Mouse (Mus musculus) liver, adult 2 months (tissue): ENCODE data around the gene Rmnd1. TPM values are rescaled to one million over a fixed set of nuclear protein-coding genes. Genes with fewer than 3 reads are reported as not detected.

Source experiments
- DNase-seq: peaks from one replicate; pipeline ENCODE4 v3.0.0-alpha.2; 2011; ENCODE audit warnings: low read depth, low spot score; ENCODE audit errors: extremely low read depth
- H3K27ac ChIP-seq: fragments of 200-500 bp; replicated peaks from 2 replicates; pipeline ENCODE4 v1.5.1; 2012; ENCODE audit warnings: low read depth, mild to moderate bottlenecking, control low read depth, inconsistent platforms, low read length; ENCODE audit not compliant: insufficient read depth
- H3K27me3 ChIP-seq: fragments of 200-500 bp; 2 replicates; pipeline ENCODE4 v1.6.1; 2012; ENCODE audit warnings: mild to moderate bottlenecking, moderate library complexity, low read length, inconsistent platforms; ENCODE audit not compliant: control insufficient read depth, insufficient read depth
- H3K36me3 ChIP-seq: fragments of 200-500 bp; 2 replicates; pipeline ENCODE4 v1.6.1; 2012; ENCODE audit warnings: low read length, inconsistent platforms; ENCODE audit not compliant: control insufficient read depth, insufficient read depth
- H3K4me1 ChIP-seq: fragments of 200-500 bp; 2 replicates; pipeline ENCODE4 v1.6.1; 2011; ENCODE audit warnings: low read length; ENCODE audit not compliant: control insufficient read depth, insufficient read depth
- H3K4me3 ChIP-seq: fragments of 200-500 bp; 2 replicates; pipeline ENCODE4 v1.5.1; 2011; ENCODE audit warnings: low read depth, mild to moderate bottlenecking, control low read depth, low read length, moderate library complexity; ENCODE audit not compliant: insufficient read depth
- H3K79me2 ChIP-seq: fragments of 200-500 bp; 2 replicates; pipeline ENCODE4 v1.6.1; 2012; ENCODE audit warnings: inconsistent platforms, mild to moderate bottlenecking, low read length, moderate library complexity; ENCODE audit not compliant: control insufficient read depth, insufficient read depth
- H3K9ac ChIP-seq: fragments of 200-500 bp; 2 replicates; pipeline ENCODE4 v1.6.1; 2012; ENCODE audit warnings: low read depth, mild to moderate bottlenecking, control low read depth, inconsistent platforms, low read length
- CTCF ChIP-seq: fragments of 200-500 bp; IDR thresholded peaks from 2 replicates; pipeline ENCODE4 v1.5.1; 2011; ENCODE audit warnings: low read depth, low read length, control low read depth
- POLR2A ChIP-seq: fragments of 200-500 bp; IDR thresholded peaks from 2 replicates; pipeline ENCODE4 v1.6.1; 2011; ENCODE audit warnings: low read length, control low read depth; ENCODE audit not compliant: insufficient read depth; ENCODE audit errors: extremely low read depth
- WGBS: fragments of 180-500 bp; shearing (Covaris S2); methylation state at CpG from one replicate; pipeline ENCODE4 v1.1.7; 2018; 5-methylcytosine and 5-hydroxymethylcytosine counted together
- polyA plus RNA-seq: library from polyadenylated mRNA; depleted of rRNA; stranded (reverse); fragments of >200 nt; gene quantifications from 2 replicates; pipeline ENCODE4 v1.2.3, GENCODE M21; 2012; rRNA removed
- total RNA-seq: library from RNA; depleted of rRNA; stranded (reverse); fragments of >200 nt; gene quantifications from 2 replicates; pipeline ENCODE4 v1.2.3, GENCODE M21; 2014; rRNA removed

Gene Rmnd1
- total RNA-seq (35.2 and 43.1 TPM in 2 replicates), polyA plus RNA-seq (33.7 and 35.7 TPM in 2 replicates)

GRCm38 (mm10) chr10:4432123-4432931 lies at the start of gene Rmnd1, which contains the start of gene Armt1:
TSS of gene Rmnd1 (minus strand) at chr10:4432388.
TSS of gene Armt1 (plus strand) at chr10:4432467.
- Histone ChIP-seq H3K79me2 (peaks cover 7% of the 10 kb centered on the region; the same call in 1 of the 2 replicates), H3K36me3 (peaks cover 2% of the 10 kb centered on the region), H3K27ac (peak within 1 kb of the TSS; percentile 89), H3K9ac (peak within 1 kb of the TSS; percentile 73), H3K27me3 (no peaks in the 10 kb centered on the region), H3K4me1 (peaks cover 4% of the 10 kb centered on the region; the same call in 1 of the 2 replicates), H3K4me3 (peak within 1 kb of the TSS; percentile 67)
- peak; percentile 87 for DNase-seq
- under 1% methylated on average over 71 of the region's 75 CpGs for WGBS
- TF ChIP-seq CTCF (no peak), POLR2A (peak; percentile 74)

DNA sequence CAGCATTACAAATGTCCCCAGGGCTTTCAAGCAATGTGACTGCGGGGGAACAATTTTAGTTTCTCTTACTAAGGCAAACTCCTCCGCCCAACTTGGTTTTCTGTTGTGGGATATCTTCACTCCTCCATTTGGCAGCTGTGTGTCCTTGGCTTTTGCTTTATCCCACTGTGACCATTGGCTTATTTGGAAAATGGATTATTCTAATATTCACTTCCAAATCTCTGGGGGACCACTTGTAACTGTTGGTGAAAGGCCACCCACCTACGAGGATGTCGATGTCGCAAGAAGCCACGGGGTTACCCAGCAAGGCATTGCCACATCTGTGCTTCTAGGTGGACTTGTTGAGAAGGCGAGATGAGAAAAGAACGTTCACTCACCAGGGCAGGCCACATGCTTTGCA lies 49.5 kb upstream of the Rmnd1 start:
- Histone ChIP-seq H3K27ac (no peak overlapping the region), H3K4me1 (no peaks in the 10 kb centered on the region), H3K9ac (no peak overlapping the region), H3K36me3 (no peaks in the 10 kb centered on the region), H3K27me3 (no peaks in the 10 kb centered on the region), H3K4me3 (no peak overlapping the region), H3K79me2 (no peaks in the 10 kb centered on the region)
- 60% methylated on average over 8 of the region's 8 CpGs for WGBS
- peak; percentile 12 for DNase-seq
- TF ChIP-seq POLR2A (no peak), CTCF (no peak)

- H3K36me3 ChIP-seq = no peaks in the 10 kb centered on the region
- H3K9ac ChIP-seq = no peak overlapping the region
- H3K4me3 ChIP-seq = no peak overlapping the region
- no peaks in the 10 kb centered on the region for H3K27me3 ChIP-seq
- H3K27ac ChIP-seq = no peak overlapping the region
- WGBS = 89% methylated on average over 3 of the region's 3 CpGs
- no peak for DNase-seq
- no peaks in the 10 kb centered on the region for H3K4me1 ChIP-seq
- H3K79me2 ChIP-seq = no peaks in the 10 kb centered on the region
- TF ChIP-seq CTCF (no peak), POLR2A (no peak)
These were observed 48.7 kb upstream of the Rmnd1 start for GRCm38 (mm10) chr10:4480929-4481328.

- H3K4me3 ChIP-seq = no peak overlapping the region
- H3K9ac ChIP-seq = no peak overlapping the region
- TF ChIP-seq POLR2A (no peak), CTCF (no peak)
- H3K27me3 ChIP-seq = no peaks in the 10 kb centered on the region
- no peak for DNase-seq
- no peaks in the 10 kb centered on the region for H3K36me3 ChIP-seq
- H3K79me2 ChIP-seq = no peaks in the 10 kb centered on the region
- 90% methylated on average over 5 of the region's 5 CpGs for WGBS
- no peaks in the 10 kb centered on the region for H3K4me1 ChIP-seq
- H3K27ac ChIP-seq = no peak overlapping the region
These were observed 44.4 kb upstream of the Rmnd1 start for GRCm38 (mm10) chr10:4476604-4477003.

- Histone ChIP-seq H3K79me2 (no peaks in the 10 kb centered on the region), H3K36me3 (no peaks in the 10 kb centered on the region), H3K27ac (no peak overlapping the region), H3K4me3 (no peak overlapping the region), H3K4me1 (no peaks in the 10 kb centered on the region), H3K27me3 (no peaks in the 10 kb centered on the region), H3K9ac (no peak overlapping the region)
- 74% methylated on average over 3 of the region's 3 CpGs for WGBS
- DNase-seq = no peak
- TF ChIP-seq POLR2A (no peak), CTCF (no peak)
These were observed 43.2 kb upstream of the Rmnd1 start for GRCm38 (mm10) chr10:4475431-4475830.

GRCm38 (mm10) chr10:4473591-4473993 lies 41.4 kb upstream of the Rmnd1 start:
- Histone ChIP-seq H3K36me3 (no peaks in the 10 kb centered on the region), H3K4me3 (no peak overlapping the region), H3K9ac (no peak overlapping the region), H3K27ac (no peak overlapping the region), H3K79me2 (no peaks in the 10 kb centered on the region), H3K4me1 (no peaks in the 10 kb centered on the region), H3K27me3 (no peaks in the 10 kb centered on the region)
- no peak for TF ChIP-seq POLR2A
- TF ChIP-seq CTCF = no peak
- DNase-seq = no peak
- WGBS = 85% methylated on average over 11 of the region's 11 CpGs
